Mouse (Mus musculus) left cerebral cortex, postnatal 14 days (tissue): Measurements from ENCODE around the gene Pygo2. TPM values are rescaled to one million over a fixed set of nuclear protein-coding genes. Genes with fewer than 3 reads are reported as not detected.

ENCODE experiments used
- DNase-seq, 2 experiments: peaks; one replicate each; pipeline ENCODE4 v3.0.0; 2021 to 2022; ENCODE audit warnings: low spot score in 2 of 2, mixed read lengths in 1 of 2
- intact Hi-C: fragments of 180-260 bp; cut with DNase I; formaldehyde crosslinking; loops from one replicate; pipeline ENCODE4 v1.15.1; 2025
- total RNA-seq, 2 experiments: library from RNA; stranded (reverse); gene quantifications; 2 replicates each; pipeline ENCODE4 v1.2.3; 2021

Pygo2 gene
- total RNA-seq, 2 experiments from 2014 or later, result 52.7 to 60.6 TPM

DNA sequence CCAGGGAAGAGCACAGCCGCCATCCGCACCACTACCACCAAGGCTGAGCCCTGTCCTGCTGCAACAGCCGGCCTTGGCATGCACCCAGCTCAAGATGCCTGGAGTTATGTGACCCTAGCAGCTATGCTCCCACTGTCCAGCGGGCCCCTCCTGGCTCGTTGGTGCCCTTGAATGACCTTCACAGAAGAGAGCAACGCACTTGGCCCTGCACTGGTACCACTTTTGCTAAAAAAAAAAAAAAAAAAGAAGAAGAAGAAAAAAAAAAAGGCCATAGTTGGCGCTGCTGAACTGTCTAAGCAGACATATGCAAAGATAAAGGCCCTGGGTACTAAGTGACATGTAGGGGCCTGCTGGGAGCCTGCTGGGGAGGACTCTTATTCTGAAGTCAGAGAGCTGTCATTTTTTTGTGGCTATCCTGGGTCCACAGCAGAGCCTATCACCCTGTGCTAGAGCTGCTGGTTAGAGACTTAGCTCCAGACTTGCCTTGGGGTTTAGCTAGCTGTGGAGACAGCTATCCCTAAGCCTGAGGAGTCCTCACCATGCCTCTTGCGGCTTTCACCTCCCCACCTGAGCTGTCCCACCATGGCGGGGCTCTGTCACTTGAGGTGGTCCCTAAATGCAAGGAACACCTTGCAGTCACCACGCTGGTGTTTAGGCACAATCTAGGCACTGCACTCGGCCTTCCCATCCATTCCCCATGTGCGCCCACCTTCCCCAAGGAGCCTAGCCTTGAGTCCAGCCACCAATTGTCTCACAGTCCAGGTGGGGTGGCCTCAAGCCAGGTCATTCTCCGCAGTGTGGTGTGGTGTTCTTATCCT, 18.9 kb downstream of the Pygo2 start:
- intact Hi-C loops, result no loop called here
- DNase-seq, result no peak

DNA sequence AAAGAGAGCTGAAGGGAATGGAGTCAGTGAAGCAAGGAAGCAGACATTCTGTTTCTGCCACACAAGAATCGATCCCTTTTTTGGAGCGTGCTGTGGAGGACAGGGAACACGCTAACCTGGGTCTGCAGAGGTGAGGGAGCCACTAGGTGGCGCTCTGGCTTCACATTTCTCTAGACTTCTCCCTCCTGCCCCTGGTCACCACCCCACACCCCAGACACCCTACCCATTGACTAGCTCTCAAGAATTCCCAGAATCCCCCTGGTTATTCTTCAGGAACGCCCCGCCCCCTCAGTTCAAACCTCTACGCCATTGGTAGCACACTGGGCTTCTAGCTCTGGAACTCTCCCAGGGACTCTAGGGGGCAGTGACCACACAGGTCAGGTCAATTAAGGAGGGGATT, 19.5 kb downstream of the Pygo2 start:
- peak; percentile 70 to 78 for DNase-seq
- intact Hi-C loops, result no loop called here

DNA sequence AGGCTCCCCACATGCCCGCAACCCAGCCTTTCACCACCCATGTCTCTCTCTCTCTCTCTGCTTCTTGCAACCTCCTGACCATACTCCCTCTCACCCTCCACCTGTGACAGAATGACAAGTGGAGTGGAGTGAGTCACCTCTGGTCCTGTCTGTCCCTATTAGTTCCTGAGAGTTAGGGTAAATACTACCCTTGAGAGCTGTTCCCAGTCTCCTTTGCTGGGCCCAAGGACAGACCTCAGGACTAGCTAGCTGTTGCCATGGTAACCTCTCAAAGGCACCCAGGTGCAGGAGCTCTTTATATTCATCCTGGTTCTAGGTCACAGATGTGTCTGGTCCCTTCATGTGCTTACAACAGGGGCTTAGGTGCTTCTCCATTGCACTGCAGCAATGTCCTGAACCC, 21.9 kb downstream of the Pygo2 start:
- intact Hi-C loops, result loop anchor here (5.0 to 10.0 kb wide), 3 partner anchors 35 to 403 kb away; partner anchors contain the start of gene Chrnb2
- no peak for DNase-seq

DNA sequence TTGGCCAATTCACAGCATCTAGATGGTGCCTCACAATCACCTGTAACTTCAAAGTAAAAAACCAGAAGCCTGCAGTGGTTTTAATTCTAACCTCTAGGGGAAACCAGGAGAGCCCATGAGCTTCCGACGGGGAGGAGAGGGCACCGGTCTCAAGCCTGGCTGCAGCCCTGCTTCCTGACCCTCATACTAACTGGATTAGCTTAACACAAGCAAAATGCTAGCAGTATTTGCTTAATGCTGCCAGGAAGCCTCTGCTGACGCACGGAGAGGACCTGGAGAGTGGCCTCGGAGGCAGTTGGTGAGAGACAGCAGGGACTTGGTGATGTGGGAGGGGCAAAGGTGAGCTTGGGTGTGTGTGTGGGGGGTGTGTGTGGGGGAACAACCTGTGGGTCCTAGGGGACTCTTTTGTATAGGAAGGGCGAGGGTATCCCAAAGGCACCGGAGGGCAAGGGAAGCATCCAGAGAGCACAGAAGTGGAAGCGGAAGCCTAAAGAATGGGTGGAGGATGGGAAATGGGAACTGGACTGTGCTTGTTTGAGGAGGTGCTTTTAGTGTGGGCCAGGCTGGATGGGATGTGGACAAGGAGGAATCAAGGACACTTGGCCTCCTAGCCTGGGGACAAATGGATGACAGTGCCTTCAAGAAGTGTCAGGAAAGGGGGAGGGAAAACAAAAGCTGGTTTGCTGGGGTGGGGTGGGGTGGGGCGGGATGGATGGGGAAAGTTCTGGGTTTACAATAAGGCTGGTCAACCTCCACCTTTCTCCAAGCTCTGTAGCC, 24.6 kb downstream of the Pygo2 start, which contains the start of gene Pmvk:
Pmvk (plus strand) TSS at position 141 of the 777 bp plus-strand sequence.
- no peak for DNase-seq
- intact Hi-C loops, result loop anchor here (5.0 to 10.0 kb wide), 3 partner anchors 33 to 400 kb away; partner anchors contain the start of gene Chrnb2

DNA sequence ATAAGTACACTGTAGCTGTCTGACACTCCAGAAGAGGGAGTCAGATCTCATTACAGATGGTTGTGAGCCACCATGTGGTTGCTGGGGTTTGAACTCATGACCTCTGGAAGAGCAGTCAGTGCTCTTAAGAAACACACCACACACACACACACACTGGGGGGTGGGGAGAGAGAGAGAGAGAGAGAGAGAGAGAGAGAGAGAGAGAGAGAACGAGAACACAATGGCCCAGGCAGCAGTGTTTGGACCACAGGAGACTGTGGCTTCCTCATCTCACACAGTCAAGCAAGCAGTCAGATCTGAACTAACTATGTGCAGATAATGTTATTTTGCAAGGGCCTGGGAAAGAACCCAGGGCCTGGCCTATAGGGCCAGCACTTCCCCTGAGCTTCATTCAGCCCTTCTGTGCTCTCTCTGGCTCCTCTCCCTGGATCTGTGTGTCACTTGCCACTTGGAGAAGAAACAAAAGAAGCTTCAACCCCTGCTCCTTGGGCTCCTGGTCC, 25.8 kb downstream of the Pygo2 start:
- DNase-seq, result no peak
- intact Hi-C loops, result loop anchor here (10.0 kb wide), 1 partner anchor 399 kb away; no protein-coding TSS in a partner anchor

DNA sequence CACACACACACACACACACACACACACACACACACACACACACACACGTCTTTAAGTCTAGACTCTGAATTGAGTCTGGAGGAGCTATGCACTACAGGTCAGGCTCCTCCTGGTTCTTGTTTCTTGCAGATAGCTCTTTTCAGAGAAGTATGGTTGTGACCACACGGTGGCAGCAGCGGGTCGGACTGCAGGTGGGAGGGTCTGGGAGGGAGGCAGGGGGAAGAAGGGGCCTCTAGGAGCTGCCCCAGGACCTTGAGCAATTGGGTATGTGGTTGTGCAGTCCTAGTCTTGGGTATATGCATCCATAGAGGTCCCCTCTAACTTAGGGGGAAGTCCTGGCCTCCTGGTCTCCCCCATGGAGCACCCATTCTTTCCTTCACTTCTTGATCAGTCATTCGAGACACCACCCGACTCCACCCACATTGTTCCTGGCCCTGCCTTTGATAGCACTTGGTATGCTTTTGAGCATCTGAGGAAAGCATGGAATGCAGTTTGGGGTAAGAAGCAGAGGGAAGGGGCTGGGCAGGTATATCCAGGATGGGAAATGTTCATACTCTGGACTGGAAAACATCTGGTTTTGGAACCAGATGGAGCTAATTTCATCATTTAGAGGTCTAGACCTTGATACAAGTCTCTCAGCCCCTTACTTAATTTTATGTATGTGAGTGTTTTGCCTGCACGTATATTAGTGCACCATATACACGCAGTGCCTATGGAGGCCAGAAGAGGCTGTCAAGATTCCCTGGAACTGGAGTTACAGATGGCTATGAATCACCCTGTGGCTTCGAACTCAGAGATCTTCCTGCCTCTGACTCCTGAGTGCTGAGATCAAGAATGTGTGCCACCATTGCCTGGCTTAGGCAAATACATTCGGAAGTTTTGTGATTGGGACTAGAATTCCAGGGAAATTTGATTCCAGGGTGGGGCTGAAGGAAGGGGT, 27.0 kb downstream of the Pygo2 start:
- intact Hi-C loops, result loop anchor here (10.0 kb wide), 1 partner anchor 398 kb away; no protein-coding TSS in a partner anchor
- DNase-seq, result peak in 1 of 2 experiments; percentile 59

DNA sequence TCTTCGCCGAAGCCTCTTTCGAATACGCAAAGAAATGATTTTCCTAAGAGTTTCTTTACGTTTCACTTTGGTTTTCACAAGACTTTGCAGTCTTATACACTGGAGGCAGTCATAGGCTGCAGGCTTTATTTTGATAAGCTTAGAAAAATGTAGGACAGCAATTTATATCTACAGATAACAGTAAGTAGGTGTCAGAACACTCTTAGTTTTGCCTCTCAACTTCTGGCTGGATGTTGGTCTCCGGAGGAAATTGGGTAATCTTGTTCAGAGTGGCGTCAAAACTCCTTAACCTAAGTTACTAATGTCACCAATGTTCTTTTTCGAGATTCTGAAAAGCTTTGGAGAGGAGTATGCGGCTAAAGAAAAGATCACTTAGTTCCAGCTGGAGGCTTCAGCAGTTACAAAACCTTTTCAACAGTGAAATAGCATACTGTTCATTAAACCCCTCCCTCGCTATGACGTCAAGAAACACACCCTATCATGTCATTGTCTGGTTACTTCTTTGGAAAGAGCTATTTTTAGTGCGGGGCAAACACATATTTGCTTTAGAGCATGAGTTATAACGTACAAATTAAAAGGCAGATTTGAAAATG, 28.5 kb downstream of the Pygo2 start:
- intact Hi-C loops, result loop anchor here (10.0 kb wide), 1 partner anchor 396 kb away; no protein-coding TSS in a partner anchor
- no peak for DNase-seq

DNA sequence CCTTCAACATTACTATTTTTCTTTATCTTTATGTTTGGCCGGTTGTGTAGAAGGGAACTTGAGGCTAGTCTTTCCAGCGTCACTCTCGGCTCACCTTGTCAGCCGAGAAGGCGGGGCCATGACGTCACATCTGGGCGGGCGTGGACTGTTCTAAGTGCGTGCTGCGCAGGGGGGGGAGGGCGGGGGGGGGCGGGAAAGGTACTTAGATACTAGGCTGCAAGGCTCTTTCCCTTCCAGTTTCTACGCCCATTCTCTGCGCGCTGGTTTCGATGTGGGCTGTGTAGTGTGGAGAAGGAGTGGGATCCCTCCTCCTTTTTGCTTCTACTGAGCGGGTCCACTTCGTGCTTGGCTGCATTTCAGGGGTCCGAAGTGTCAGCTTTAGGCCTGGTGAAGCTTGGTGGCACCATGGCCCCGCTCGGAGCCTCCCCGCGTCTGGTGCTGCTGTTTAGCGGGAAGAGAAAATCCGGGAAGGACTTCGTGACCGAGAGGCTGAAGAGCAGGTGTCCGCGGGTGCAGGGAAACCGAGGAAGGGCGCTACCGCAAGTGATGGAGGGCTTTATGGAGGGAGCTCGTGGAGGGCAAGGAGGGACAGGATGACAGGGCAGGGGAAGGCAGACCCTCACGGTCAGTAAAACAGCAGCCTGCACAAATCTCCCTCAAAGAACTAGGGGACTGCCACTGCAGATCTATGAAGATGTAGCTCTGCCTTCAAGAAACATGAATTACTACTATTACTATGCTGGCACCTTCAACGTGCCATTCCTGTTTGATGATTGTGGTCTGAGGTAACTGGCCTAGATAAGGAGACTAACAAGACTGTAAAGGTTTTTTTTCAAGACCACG, 29.2 kb downstream of the Pygo2 start:
- DNase-seq, result peak; percentile 86 to 92
- intact Hi-C loops, result loop anchor here (10.0 kb wide), 1 partner anchor 396 kb away; no protein-coding TSS in a partner anchor

DNA sequence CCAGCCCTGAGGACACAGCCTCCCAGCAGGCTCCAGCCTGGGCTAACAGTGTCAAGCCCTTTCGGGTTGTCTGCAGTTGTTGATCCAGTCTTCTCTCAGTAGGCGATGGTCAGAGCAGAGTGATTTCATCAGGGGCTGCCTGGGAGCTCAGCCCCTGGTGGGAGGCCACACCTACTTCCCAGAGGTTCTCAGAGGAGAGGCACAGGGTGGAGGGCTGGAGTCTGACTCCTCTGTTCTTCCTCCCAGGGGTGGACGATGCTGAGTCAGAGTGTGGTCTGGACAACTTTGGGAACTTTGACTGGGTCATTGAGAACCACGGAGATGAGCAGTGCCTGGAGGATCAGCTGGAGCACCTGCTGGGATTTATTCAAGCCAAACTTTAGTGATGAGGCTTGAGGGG, 38.3 kb downstream of the Pygo2 start:
- intact Hi-C loops, result no loop called here
- DNase-seq, result no peak

DNA sequence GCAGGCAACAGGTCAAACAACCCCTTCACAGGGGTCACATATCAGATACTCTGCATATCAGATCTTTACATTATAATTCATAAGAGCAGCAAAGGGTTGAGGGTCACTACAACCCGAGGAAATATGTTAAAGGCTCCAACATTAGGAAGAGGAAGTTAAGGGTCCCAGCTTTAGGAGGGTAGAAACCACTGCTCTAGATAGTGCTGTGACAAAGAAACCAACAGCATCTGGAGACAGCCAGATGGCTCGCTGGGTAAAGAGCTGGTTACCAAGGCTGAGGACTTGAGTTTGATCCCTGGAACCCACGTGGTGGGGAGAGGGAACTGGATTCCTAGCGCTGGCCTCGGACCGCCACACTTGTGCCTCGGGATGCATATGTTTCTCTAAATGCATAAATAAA, 42.3 kb downstream of the Pygo2 start:
- intact Hi-C loops, result no loop called here
- no peak for DNase-seq

DNA sequence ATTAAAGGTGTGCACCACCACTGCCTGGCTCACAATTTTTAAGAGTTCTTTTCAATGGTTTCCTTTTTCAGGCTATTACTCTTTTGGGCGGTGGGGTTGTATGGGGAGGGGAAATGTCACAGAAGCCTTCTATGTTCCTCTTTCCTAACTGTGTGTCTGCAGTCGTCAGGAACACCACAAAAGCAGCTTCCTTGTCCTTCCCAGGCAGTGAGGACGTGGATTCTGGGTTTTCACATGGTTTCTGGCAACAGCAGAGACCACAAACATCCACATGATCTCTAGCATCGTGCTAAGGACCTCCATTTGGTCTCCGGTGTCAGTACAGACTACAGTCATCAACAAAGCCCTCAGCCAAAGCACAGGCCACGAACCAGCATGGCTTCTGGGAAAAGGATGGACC, 43.8 kb downstream of the Pygo2 start:
- intact Hi-C loops, result no loop called here

DNA sequence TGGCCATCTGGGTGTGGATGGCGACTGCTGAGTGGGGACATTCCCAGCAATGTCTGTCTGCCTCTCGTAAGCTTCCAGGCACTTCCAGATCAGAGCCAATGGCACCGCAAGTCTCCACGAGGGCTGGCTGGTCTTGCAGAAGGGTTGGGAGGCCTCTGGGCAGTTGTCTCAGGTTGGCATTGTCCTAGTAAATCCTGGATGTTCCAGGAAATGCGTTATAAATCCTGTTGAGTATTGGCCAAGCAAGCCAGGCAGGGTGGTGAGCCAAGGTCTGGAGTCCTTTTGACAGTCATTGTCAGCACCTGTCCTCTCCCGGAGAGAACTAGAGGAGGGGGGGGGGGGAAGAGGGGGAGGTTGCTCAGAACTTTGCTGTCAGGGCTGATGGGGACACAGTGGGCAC, 49.0 kb downstream of the Pygo2 start:
- no peak for DNase-seq
- intact Hi-C loops, result no loop called here

More for the DNA sequence above, 43.8 kb downstream of the Pygo2 start:
- no peak for DNase-seq

DNA sequence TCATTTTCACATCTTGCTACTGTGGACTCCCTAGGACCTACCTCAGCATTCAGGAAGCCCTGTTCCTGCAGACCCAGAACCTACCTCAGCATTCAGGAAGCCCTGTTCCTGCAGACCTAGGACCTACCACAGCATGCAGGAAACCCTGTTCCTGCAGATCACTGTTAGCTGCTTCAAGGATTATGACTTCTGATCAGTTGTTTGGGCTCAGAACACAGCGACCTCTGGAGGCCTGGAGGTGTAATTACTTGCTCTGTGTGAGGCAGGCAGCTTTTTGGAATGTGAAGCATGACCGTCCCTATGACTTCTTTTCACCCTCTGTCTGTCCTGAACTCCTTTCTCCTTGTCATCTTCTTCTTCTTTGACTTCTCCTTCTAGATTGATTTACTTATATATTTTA, 51.5 kb downstream of the Pygo2 start:
- intact Hi-C loops, result loop anchor here (10.0 kb wide), 1 partner anchor 137 kb away; the partner anchor contains the start of gene Adam15
- no peak for DNase-seq

DNA sequence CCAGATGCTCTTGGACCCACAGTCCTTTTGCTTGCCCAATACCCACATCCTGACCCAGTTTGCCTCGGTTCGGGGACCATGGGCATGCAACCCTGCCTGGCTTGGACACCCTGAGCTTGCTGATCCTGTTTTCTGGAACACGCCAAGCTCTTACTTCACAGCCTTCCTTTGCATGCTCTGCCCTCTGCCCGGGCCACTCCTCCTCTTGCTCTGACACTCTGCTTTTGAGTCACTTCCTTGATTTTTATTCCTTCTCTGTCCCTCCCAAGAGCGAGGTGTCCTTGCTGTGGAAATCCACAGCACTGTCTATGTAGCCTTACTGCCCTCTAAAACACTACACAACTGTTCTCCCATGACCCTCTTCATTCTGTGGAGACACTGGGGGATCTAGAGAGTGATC, 52.2 kb downstream of the Pygo2 start:
- no peak for DNase-seq
- intact Hi-C loops, result loop anchor here (10.0 kb wide), 1 partner anchor 137 kb away; the partner anchor contains the start of gene Adam15
